Mouse (Mus musculus) CH12.LX (cell line): ENCODE results near the gene Mdc1. TPM values are rescaled to one million over a fixed set of nuclear protein-coding genes. Genes with fewer than 3 reads are reported as not detected.

Source experiments
- DNase-seq: peaks from one replicate; pipeline ENCODE4 v3.0.0-alpha.2; 2013; ENCODE audit errors: extremely low read depth
- H3K27ac ChIP-seq: 2 replicates; pipeline ENCODE4 v1.5.1; 2012; ENCODE audit warnings: low read depth, mild to moderate bottlenecking, control low read depth, moderate library complexity; ENCODE audit not compliant: insufficient read depth
- H3K27me3 ChIP-seq: replicated peaks from 2 replicates; pipeline ENCODE3; 2012; ENCODE audit warnings: inconsistent platforms
- H3K36me3 ChIP-seq, 2 experiments: replicated peaks in 1 of 2; 2 replicates each; pipeline versions ENCODE3 to v1.6.1; 2012; ENCODE audit warnings: inconsistent platforms in 1 of 2, low read length in 1 of 2, mild to moderate bottlenecking in 1 of 2, mixed read lengths in 1 of 2, moderate library complexity in 1 of 2; ENCODE audit not compliant: control insufficient read depth in 1 of 2, insufficient read depth in 1 of 2
- H3K4me1 ChIP-seq, 2 experiments: 2 replicates each; pipeline ENCODE4 v1.6.1; 2012; ENCODE audit warnings: inconsistent platforms in 1 of 2, moderate library complexity in 1 of 2; ENCODE audit not compliant: insufficient read depth in 2 of 2, control insufficient read depth in 1 of 2
- H3K4me2 ChIP-seq: 2 replicates; pipeline ENCODE4 v1.6.1; 2012; ENCODE audit warnings: low read depth, mild to moderate bottlenecking, control low read depth; ENCODE audit not compliant: poor library complexity, insufficient read depth, severe bottlenecking
- H3K4me3 ChIP-seq, 3 experiments: fragments of 150-350 bp in 1 of 3; sonication (generic) in 1 of 3; replicated peaks in 1 of 3; 2 replicates each; pipeline versions ENCODE3 to v1.5.1; 2011 to 2012; ENCODE audit warnings: low read depth in 2 of 3, low read length in 2 of 3, mild to moderate bottlenecking in 2 of 3, moderate library complexity in 2 of 3, control low read depth in 1 of 3, improper control_type of control experiment in 1 of 3, inconsistent platforms in 1 of 3, mixed read lengths in 1 of 3; ENCODE audit not compliant: poor library complexity in 1 of 3
- H3K79me2 ChIP-seq: replicated peaks from 2 replicates; pipeline ENCODE4 v1.6.1; 2012; ENCODE audit warnings: mild to moderate bottlenecking, moderate library complexity; ENCODE audit not compliant: control insufficient read depth, poor library complexity, insufficient read depth, severe bottlenecking; ENCODE audit errors: extremely low read depth
- H3K9ac ChIP-seq: 2 replicates; pipeline ENCODE4 v1.6.1; 2012; ENCODE audit warnings: low read depth, mild to moderate bottlenecking, control low read depth, moderate library complexity; ENCODE audit not compliant: insufficient read depth
- H3K9me3 ChIP-seq: replicated peaks from 2 replicates; pipeline ENCODE3; 2012; ENCODE audit warnings: low read length, inconsistent platforms, mixed read lengths
- CHD2 ChIP-seq: IDR thresholded peaks from 2 replicates; pipeline ENCODE4 v1.6.1; 2011; ENCODE audit warnings: low read length, improper control_type of control experiment
- ELF1 ChIP-seq: IDR thresholded peaks from 2 replicates; pipeline ENCODE4 v1.6.1; 2014; ENCODE audit warnings: low read depth, mild to moderate bottlenecking, inconsistent platforms, low read length, improper control_type of control experiment
- ETS1 ChIP-seq: conservative IDR thresholded peaks from 2 replicates; pipeline ENCODE4 v1.6.1; 2012; ENCODE audit warnings: low read depth, mild to moderate bottlenecking, inconsistent platforms, low read length, improper control_type of control experiment, moderate library complexity
- IRF4 ChIP-seq: IDR thresholded peaks from 2 replicates; pipeline ENCODE4 v1.6.1; 2014; ENCODE audit warnings: low read depth, mild to moderate bottlenecking, inconsistent platforms, low read length, improper control_type of control experiment
- KAT2A ChIP-seq: IDR thresholded peaks from 2 replicates; pipeline ENCODE4 v1.6.1; 2012; ENCODE audit warnings: low read length, improper control_type of control experiment, inconsistent platforms; ENCODE audit not compliant: insufficient replicate concordance
- MAFK ChIP-seq: IDR thresholded peaks from 2 replicates; pipeline ENCODE4 v1.6.1; 2011; ENCODE audit warnings: low read length, improper control_type of control experiment; ENCODE audit not compliant: insufficient replicate concordance
- MAZ ChIP-seq: IDR thresholded peaks from 2 replicates; pipeline ENCODE4 v1.6.1; 2012; ENCODE audit warnings: low read depth, mild to moderate bottlenecking, inconsistent platforms, low read length, improper control_type of control experiment, moderate library complexity
- NELFE ChIP-seq: IDR thresholded peaks from 2 replicates; pipeline ENCODE4 v1.6.1; 2011; ENCODE audit warnings: low read depth, low read length, improper control_type of control experiment
- PAX5 ChIP-seq: IDR thresholded peaks from 2 replicates; pipeline ENCODE4 v1.6.1; 2012; ENCODE audit warnings: low read length, inconsistent platforms, mixed read lengths
- RAD21 ChIP-seq: IDR thresholded peaks from 2 replicates; pipeline ENCODE4 v1.6.1; 2011; ENCODE audit warnings: low read depth, mild to moderate bottlenecking, low read length, improper control_type of control experiment, moderate library complexity
- SIN3A ChIP-seq: IDR thresholded peaks from 2 replicates; pipeline ENCODE4 v1.6.1; 2012; ENCODE audit warnings: low read length, improper control_type of control experiment, inconsistent platforms
- TCF12 ChIP-seq: IDR thresholded peaks from 2 replicates; pipeline ENCODE4 v1.6.1; 2014; ENCODE audit warnings: low read depth, mild to moderate bottlenecking, inconsistent platforms, low read length, improper control_type of control experiment
- UBTF ChIP-seq: IDR thresholded peaks from 2 replicates; pipeline ENCODE4 v1.6.1; 2012; ENCODE audit warnings: low read depth, mild to moderate bottlenecking, inconsistent platforms, low read length, improper control_type of control experiment, moderate library complexity
- USF1 ChIP-seq: IDR thresholded peaks from 2 replicates; pipeline ENCODE4 v1.6.1; 2014; ENCODE audit warnings: low read depth, mild to moderate bottlenecking, inconsistent platforms, low read length, improper control_type of control experiment
- ZKSCAN1 ChIP-seq: IDR thresholded peaks from 2 replicates; pipeline ENCODE4 v1.6.1; 2012; ENCODE audit warnings: low read depth, inconsistent platforms, low read length, improper control_type of control experiment, borderline replicate concordance
- ZMIZ1 ChIP-seq: IDR thresholded peaks from 2 replicates; pipeline ENCODE4 v1.6.1; 2012; ENCODE audit warnings: low read depth, mild to moderate bottlenecking, inconsistent platforms, low read length, improper control_type of control experiment
- ZNF384 ChIP-seq: IDR thresholded peaks from 2 replicates; pipeline ENCODE4 v1.6.1; 2012; ENCODE audit warnings: low read depth, low read length, improper control_type of control experiment, inconsistent platforms
- dilution Hi-C: fragments of 300-500 bp; cut with MboI; formaldehyde crosslinking; loops from 2 replicates; pipeline ENCODE4 v1.14.3; 2020; ENCODE audit warnings: low sequenced_read_pairs; ENCODE audit not compliant: extremely low pct_unique_long_range_greater_than_20kb, extremely low pct_ligation_motif_present
- in situ Hi-C: fragments of 300-500 bp; cut with MboI; formaldehyde crosslinking; loops from 3 replicates; pipeline ENCODE4 v1.14.3; 2019; ENCODE audit warnings: low sequenced_read_pairs, low pct_ligation_motif_present, low pct_unique_long_range_greater_than_20kb, mixed read lengths
- polyA plus RNA-seq: library from polyadenylated mRNA; unstranded; fragments of >175 nt; gene quantifications from 2 replicates; pipeline ENCODE4 v1.2.1, GENCODE M21; 2012; ENCODE audit warnings: low read depth; ENCODE audit not compliant: insufficient read length
- total RNA-seq, 2 experiments: library from RNA; depleted of rRNA; stranded (reverse); fragments of 300-350 nt in 1 of 2; fragments of >200 nt in 1 of 2; gene quantifications; 2 replicates each; pipeline ENCODE4 v1.2.3; 2012 to 2014

Mdc1 gene
- total and polyA plus RNA-seq, 3 experiments = 3.3 to 15.7 (median 8.2) TPM

- peak overlapping the region; percentile 85 for H3K4me2 ChIP-seq
- H3K27ac ChIP-seq = peak overlapping the region; percentile 83
- dilution Hi-C loops = no loop called here
- peaks cover 0 to 32% of the 10 kb centered on the region in 2 experiments; a peak in 2 of 4 replicates for H3K4me1 ChIP-seq
- TF ChIP-seq PAX5 (no peak), KAT2A (no peak), SIN3A (0 out of 2 replicates have a peak, but pooled peaks have one; percentile 19), USF1 (no peak)
- peaks cover 4% of the 10 kb centered on the region for H3K9me3 ChIP-seq
- H3K4me3 ChIP-seq = peak overlapping the region; percentile 63 to 99 (median 74)
- DNase-seq = no peak
- peaks cover 0 to 21% of the 10 kb centered on the region in 2 experiments for H3K36me3 ChIP-seq
- H3K27me3 ChIP-seq = no peaks in the 10 kb centered on the region
- peak overlapping the region; percentile 69 for H3K9ac ChIP-seq
- peaks cover 51% of the 10 kb centered on the region for H3K79me2 ChIP-seq
- in situ Hi-C loops = loop anchor here (10.0 kb wide), 1 partner anchor 134 kb away; no protein-coding TSS in a partner anchor
Observed at GRCm38 (mm10) chr17:35868961-35869345, 27.6 kb downstream of the Mdc1 start.

- H3K9me3 ChIP-seq = peaks cover 4% of the 10 kb centered on the region
- H3K79me2 ChIP-seq = peaks cover 51% of the 10 kb centered on the region
- peaks cover 0 to 35% of the 10 kb centered on the region in 2 experiments; a peak in 2 of 4 replicates for H3K4me1 ChIP-seq
- no peak for TF ChIP-seq RAD21
- TF ChIP-seq UBTF = 0 out of 2 replicates have a peak, but pooled peaks have one; percentile 17
- peak; percentile 25 for TF ChIP-seq ETS1
- peak; percentile 29; the same call in 1 of the 2 replicates for TF ChIP-seq ELF1
- no peak for TF ChIP-seq ZKSCAN1
- no peak for TF ChIP-seq ZMIZ1
- TF ChIP-seq IRF4 = peak; percentile 31; the same call in 1 of the 2 replicates
- peak; percentile 55; the same call in 1 of the 2 replicates for TF ChIP-seq TCF12
- TF ChIP-seq MAFK = no peak
- peak; percentile 91 for TF ChIP-seq CHD2
- peak; percentile 78 for TF ChIP-seq MAZ
- no peak for TF ChIP-seq ZNF384
- no peak; the same call in 1 of the 2 replicates for TF ChIP-seq NELFE
- peaks cover 6 to 27% of the 10 kb centered on the region in 2 experiments for H3K36me3 ChIP-seq
- peak overlapping the region; percentile 83 for H3K27ac ChIP-seq
- peak overlapping the region; percentile 63 to 99 (median 74) for H3K4me3 ChIP-seq
- DNase-seq = peak; percentile 68
- no peaks in the 10 kb centered on the region for H3K27me3 ChIP-seq
- H3K4me2 ChIP-seq = peak overlapping the region; percentile 85
- in situ Hi-C loops = loop anchor here (5.0 to 10.0 kb wide), 2 partner anchors 32 to 135 kb away; partner anchors contain the start of gene Tubb5
- H3K9ac ChIP-seq = peak overlapping the region; percentile 69
- dilution Hi-C loops = no loop called here
Observed at GRCm38 (mm10) chr17:35869346-35870067, 28.2 kb downstream of the Mdc1 start.
